Mouse (Mus musculus): ENCODE measurements around the gene Mgat3.
A peak's percentile ranks its signal among the peaks of the same experiment; 100 is the strongest.

The Mgat3 gene

DNA sequence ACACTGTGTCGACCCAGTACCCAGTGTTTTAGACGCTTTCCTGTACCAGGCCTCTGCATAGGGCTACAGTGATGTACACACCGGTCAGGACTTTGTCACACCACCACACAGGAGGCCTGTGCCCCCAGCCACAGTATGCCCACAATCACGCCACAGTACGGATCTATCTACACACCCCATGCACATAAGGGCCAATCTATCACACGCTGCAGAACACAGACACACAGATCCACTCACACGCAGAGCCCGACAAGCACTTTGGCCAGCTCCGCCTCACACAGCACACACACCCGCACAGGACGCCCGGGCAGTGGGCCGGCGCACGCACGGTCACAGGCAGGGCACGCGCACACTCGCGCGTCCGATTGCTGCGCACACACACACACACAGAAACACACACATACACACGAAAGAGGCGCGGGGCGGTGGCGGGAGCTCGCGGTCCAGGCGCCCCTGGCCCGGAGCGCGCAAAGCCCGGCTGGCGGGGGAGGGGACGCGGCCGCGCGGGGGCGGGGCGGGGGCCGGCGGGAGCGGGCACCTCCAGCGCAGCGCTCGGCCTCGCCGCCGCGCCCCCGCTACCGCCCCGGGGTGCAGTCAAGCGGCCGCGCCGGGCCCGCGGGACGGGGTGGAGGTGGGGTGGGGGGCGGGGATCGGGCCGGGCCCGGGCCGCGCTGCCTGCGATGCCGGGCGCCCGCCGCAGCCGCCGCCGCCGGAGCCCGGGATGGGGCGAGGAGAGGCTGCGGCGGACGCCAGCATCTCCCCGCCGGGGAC is at the start of gene Mgat3:
TSS of gene Mgat3 (plus strand) at position 721 of the 771 bp plus-strand sequence.
- DNase-seq: peak; percentile 78

DNA sequence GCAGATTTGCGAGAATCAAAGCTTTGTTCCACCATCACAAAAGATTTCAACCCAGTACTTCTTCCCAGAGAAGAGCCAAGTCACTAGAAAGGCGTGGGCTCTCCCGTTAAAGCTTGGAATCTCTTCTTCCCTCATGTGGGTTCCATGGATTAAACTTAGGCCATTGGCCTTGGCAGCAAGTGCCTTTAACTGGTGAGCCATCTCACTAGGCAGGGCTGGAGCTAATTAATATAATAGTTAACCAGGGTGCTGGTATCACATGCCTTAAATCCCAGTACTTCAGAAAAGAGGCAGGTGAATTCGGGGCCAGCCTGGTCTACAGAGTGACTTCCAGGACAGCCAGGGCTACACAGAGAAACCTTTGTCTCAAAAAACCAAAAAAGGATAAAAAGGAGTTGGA is 48.9 kb upstream of the Mgat3 start:
- DNase-seq: no peak

DNA sequence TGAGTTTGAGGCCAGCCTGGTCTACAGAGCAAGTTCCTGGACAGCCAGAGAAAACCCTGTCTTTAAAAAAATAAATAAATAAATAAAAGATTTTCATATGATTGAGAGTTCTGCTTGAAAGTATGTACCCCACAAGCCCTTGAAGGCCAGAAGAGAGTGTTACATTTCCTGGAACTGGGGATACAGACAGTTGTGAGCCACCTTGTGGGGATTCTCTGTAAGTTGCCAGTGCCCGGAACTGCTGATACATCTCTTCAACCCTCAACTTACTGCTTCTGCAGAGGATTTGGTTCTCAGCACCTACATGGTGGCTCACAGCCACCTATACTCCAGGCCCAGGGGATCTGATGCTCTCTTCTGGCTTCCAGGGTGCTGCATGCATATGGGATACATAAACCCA is 46.3 kb upstream of the Mgat3 start:
- DNase-seq: peak; percentile 12

DNA sequence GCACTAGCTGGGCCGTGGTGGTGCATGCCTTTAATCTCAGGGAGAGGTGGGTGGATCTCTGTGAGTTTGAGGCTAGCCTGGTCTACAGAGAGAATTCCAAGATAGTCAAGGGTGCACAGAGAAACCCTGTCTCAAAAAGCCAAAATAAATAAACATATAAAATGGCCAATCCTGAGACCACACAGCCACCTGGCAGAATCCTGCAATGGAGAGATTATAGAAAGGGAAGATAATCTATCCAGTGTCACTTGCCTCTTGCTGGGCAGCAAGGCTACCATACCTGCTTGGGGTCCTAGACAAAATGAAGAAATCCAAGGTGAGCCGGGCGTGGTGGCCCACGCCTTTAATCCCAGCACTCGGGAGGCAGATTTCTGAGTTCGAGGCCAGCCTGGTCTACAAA is 43.5 kb upstream of the Mgat3 start:
- DNase-seq: no peak

DNA sequence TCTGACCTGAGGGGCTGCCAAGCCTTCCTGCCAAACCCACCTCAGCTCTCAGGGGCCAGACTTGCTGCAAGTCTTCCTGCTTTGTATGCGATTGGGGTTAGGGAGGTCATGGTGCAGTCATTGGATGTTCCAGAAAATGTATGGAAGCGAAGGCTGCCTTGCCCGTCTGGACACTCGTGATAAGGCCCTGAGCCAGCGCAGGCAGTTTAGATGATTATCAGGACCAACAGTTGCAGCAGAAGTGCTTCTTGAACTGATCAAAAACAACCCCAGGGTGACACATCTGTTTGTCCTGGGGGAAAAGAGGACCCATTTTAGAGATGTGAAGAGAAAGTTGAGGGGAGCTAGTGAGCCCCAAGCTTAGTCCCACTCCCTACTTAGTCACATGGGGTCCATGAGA is 42.8 kb upstream of the Mgat3 start:
- DNase-seq: no peak

DNA sequence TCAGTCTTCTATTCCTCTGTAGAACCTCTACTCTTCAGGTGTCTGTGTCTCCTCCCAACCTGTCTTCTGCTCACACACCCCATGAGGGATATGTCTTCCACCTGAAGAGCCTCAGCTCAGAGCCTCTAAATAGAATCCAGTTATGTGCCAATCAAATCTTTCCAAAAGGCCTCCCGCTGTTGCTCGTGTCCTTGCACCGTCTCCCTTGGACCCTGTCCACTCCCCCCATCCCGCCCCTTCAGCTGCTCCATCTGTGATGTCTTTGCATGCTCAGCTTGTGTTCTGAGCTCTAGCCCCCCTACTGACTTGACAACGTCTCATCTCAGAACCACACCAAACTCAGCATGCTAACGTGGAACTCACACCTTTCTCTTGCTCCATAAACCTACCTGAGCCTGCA is 42.1 kb upstream of the Mgat3 start:
- no peak for DNase-seq

DNA sequence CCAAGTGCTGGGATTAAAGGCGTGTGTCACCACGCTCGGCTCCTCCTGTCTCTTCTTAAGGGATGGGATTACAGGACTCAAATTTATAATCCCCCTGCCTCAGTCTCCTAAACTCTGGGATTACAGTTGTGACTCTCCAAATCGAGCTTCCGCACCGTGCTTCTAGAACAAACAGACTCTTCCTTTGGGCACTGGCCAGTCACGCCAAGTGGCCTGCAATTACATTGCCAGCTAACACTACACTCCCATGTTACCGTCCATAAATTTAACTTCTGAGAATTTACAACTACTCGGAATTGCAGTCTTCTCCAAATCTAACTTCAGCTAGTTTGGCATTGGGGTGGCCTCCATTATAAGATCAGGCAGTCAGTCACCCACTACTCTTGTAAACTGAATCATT is 41.1 kb upstream of the Mgat3 start:
- no peak for DNase-seq

DNA sequence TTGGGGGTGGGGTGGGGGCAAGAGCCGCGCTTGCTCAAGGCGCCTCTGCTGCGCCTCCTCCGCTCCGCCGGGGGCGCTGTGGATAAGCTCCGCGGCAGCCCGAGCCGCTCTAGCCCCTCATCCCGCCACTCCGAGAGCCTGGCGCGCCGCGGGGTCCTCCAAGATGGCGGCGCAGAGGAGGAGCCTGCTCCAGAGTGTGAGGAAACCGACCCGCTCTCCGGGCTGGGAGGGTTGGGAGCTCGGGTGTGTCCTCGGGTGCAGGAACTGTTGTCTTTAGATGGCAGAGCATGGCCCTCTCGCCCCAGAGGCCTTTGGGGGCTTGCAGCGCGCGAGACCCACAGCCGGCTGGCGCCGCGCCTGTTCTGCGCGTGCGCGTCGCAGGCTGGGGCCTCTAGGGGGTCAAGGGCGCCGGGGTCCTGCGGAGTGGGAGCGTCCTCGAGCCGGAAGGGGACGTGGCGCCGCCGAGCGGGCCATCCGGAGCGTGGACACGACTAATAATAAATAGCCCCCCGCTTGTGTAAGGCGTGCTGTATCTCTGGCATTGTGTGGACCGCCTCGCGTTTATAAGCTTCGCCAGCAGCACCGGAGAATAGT is 40.4 kb upstream of the Mgat3 start, which contains the start of gene Tab1:
TSS of gene Tab1 (plus strand) at position 135 of the 594 bp plus-strand sequence.
- DNase-seq: peak; percentile 97

DNA sequence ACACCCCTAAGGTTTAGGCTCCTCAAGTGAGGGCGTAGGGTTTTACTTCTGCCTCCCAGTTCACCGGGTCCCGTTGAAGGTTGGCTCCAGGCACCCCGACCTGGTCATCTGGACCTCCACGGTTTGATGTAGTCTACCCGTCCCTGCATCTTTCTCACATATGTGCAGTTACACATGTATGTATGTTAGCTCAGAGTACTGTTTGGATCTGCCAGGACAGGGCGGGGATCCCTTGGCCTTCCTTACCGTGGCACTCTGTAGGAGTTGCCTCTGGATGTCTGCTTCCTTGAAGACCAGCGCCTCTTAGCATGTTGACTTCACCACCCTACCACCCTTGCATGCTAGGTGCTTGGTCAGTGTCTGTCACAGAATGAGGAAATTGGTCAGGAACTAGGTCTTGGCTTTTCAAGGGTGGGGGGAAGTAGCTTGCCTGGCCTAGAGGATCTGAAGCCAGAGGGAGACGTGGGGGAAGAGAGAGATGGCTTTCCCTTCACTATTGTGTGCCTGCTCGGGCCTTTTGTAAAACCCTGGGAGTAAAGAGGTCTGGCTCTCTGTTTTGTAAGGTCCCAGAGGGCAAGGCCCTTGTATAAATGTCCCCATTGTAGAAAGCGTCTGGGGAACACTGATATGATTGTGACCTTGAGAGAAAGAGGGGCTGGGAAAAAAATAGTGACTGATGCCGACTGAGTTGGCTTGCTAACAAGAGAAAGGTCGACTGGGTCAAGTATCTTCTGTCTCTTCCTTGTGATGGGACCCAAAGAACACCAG is 39.7 kb upstream of the Mgat3 start:
- peak; percentile 54 for DNase-seq

DNA sequence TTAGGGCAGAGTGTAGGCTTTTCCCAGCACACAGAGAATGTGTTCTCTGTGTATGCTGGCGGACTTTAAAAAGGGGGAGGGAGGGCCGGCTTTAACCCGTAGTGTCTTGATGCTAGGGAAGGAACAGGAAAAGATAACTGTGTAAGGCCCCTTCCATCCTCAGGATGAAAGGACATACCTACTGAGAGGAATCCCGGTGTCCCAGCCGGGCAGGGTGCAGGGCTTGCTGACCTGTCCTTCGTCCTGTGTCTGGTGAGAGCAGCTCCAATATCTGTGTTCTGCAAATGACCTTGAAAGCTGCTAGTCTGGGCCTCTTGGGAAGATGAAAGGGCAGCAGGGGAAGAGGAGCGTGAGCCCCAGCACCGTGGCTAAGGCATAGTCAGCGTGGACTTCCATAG is 39.1 kb upstream of the Mgat3 start:
- no peak for DNase-seq

DNA sequence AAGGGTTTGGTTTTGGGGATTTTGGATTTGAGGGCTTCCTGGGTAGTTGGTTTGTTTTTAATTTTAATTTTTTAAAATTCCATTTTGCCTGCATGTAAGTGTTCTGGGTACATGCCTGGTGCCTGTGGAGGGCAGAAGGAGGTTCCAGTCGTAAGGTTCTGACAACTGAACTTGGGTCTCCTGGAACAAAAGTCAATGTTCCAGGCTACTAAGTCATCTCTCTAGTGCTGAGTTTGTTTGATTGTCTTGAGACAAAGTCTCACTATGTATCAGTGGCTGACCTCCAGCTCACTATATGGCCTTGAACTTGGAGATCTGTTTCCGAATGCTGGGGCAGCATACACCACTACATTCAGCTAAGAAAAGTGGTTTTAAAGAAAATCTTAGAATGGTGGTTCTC is 38.0 kb upstream of the Mgat3 start:
- no peak for DNase-seq

DNA sequence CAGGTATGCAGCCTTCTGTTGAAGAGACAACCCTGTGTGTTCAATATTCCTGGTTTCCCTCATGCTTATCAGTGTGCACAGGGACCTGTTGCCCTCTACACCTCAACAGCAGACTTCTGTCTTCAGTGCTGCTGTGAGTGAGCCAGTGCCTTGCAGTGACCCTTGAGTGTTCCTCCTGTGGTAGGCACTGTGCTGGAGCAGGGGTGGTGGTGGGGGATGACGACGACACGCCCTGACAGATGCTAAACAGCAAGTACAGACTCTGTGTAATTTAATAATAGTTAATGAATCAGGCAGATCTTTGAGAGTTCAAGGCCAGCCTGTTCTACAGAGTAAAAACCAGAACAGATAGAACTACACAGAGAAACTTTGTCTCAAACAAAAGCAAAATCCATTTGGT is 36.9 kb upstream of the Mgat3 start:
- no peak for DNase-seq

DNA sequence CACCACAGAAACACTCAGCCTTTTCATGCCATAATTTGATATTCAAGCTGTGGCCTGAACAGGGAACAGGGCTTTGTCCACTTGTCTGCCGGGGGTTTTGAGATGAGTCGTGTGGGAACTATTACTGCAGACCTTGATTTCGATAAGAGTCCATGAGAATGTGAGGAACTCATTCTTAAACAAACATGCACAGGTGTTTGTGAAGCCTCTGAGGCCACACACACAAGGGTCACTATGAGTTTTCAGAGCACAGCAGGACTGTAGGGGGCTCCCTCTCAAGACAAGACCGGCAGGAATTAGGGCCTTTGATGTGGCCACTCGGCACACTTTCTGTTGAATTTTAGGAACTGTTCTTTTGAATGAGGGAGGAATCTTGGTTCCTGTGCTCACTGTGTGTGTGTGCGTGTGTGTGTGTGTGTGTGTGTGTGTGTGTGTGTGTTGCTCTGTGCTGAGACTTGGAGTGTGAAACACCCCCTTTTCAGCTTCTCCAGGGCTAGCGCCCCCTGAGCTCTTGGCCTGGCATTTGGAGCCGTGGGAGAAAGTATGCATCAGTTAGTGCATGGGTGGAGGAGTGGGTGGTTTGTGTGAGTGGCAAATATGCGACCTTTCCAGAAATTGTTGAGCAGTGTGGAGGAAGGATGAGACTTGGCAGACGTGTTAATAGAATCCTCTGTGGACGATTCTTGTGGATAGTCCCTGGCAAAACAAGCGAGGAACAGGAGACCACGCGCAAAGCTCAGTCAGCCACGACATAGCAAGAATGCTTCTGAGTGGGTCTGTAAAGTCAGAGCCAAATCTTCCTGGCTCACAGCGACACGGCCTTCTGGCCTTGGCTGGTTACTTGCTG is 35.4 kb upstream of the Mgat3 start:
- no peak for DNase-seq

DNA sequence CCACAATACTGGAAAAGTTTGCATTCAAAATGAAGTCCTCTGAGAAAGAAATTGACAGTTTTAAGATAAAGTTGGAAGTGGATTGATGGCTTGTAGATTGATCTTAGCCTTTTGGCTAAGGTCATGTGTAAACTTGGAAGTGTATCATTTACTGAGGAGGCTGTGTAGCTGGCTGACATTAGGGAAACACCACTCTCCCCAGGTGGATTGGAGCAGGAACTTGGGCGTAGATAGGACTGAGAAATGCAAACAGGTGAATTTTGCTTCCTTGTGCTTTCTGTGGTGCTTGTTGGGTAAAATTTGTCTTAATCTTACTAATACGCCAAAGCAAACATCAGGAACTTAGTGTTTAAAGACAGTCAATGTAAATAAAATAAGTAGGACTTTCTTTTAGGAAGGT is 33.2 kb upstream of the Mgat3 start:
- no peak for DNase-seq

DNA sequence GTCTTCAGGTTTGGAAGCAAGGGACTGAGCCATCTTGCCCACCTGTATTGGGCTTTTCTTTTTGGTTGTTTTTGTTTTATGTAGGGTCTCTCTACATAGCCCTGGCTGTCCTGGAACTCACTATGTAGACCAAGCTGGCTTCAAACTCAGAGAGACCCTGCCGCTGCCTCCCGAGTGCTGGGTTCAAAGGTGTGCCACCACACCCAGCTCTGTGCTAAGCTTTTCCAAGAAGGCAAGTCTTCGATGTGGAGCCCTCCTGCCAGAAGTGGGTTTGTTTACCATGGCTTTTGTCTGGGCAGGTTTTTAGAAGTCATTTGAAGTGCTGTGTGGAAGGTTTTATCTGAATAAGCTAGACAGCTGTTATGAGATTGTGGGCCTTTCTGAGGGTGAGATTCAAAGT is 32.6 kb upstream of the Mgat3 start:
- DNase-seq: no peak

DNA sequence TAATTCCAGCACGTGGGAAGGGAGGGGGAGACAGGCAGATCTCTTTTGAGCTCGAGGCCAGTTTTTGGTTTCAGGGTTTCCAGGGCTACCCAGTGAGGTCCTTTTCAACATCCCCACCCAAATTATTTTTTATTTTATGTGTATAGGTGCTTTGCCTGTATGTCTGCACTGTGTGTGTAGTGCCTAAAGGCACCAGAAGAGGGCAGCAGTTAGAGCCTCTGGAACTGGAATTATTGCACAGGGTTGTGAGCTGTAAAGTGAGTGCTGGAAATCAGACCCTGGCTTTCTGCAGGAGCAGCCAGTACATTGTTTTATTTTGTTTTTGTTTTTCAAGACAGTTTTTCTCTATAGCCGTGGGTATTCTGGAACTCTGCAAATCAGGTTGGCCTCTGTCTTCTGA is 31.4 kb upstream of the Mgat3 start:
- DNase-seq: no peak

DNA sequence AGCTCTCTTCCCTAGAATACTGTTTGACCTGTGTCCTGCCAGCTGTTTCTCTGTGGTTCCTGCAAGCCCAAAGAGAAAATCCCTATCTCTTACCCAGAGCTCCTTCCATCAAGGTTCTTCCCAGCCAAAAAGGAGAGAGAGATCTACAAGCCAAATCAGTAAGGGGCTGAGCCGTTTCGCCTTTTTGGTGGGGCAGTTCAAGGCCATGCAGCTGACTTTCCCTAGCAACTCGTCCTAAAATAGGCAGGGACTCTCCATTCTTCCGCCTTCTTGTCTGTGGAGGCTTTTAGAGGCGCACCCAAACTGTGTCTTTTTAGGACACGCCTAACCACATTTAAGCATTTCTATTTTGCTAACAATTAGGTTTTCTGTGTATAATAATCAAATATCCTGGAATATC is 29.8 kb upstream of the Mgat3 start:
- no peak for DNase-seq

DNA sequence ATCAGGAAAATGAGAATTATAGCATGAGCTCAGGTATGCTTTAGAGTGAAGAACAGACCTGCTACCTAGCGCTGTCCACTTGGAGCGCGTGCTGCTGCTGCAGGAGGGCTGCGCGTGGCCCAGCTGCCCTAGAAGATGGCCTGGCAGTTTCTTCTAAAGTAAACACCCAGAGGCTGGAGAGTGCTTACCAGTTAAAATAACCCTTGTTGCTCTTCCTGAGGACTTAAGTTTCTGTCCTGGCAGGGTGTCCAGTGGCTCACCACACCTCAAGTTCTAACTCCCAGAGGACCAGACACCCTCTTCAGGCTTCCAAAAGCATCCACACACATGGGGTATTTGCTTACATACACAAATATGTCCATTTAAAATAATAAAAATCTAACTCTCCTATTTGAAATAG is 28.1 kb upstream of the Mgat3 start:
- DNase-seq: no peak

DNA sequence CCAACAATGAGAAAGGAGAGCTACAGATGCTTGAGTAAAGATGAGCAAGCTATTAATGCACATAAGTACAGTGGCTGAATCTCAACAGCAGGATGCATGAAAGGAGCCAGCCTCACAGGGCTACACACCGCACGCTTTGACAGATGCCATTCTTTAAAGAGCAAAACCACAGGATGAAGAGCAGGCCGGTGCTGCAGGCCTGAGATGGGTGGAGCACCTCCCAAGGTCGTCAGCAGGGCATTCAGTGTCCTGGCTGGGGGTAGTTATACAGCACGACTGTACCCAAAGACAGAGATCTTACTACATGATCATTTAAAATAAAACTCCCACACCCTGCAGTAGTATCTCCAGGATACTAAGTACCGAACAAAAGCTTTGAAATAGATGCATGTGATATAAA is 27.4 kb upstream of the Mgat3 start:
- DNase-seq: no peak

DNA sequence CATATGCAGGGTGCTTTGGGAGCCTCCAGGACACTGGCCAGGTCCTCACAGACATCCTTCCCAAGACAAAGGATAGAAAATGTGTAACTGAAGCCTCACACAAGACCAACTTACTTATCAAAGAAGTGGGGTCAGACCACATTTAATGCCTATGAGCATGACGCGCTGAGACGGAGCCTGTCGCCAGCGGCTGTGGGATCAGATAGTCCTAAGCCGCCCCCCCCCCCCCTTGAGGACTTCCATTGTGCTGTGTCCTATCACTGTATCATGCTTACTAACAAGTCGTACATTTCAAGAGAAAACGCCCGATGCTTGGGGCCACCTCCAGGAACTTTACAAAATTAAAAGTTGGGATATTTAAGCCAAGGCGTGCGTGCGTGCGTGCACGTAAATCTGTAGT is 26.4 kb upstream of the Mgat3 start:
- no peak for DNase-seq

DNA sequence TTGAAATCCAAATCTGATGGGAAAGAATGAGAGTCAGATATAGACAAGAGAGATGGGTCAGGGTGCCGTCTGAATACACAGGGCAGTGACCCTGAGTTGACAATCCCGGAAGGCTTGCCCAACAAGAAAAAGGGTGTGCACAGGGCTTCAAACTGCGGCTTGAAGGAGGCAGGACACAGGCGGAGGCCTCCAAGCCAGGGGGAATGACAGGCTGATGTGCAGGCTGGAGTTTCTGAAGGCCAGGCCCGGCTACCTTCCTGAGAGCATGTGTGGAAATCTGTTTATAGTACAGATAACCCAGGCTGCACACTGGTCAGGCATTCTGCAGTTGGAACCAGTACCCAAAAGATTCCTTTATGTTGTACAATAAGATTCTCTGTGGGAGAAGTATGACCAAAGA is 26.0 kb upstream of the Mgat3 start:
- no peak for DNase-seq

DNA sequence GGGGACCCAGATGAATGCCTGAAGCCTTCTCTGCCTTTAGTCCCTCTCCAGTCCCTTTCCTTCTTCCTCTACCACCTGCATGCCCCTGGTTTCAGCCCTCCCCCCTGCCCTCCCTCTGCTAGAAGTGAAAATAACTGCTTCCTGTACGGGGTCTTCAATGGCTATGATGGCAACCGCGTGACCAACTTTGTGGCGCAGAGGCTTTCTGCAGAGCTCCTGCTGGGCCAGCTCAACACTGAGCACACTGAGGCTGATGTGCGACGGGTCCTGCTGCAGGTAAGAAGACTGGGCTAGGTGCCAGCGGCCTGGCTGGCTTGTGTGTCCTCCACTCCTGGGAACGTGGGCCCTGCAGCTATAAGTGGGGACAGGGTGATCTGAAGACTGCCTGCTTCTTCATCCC is 25.0 kb upstream of the Mgat3 start:
- DNase-seq: no peak

DNA sequence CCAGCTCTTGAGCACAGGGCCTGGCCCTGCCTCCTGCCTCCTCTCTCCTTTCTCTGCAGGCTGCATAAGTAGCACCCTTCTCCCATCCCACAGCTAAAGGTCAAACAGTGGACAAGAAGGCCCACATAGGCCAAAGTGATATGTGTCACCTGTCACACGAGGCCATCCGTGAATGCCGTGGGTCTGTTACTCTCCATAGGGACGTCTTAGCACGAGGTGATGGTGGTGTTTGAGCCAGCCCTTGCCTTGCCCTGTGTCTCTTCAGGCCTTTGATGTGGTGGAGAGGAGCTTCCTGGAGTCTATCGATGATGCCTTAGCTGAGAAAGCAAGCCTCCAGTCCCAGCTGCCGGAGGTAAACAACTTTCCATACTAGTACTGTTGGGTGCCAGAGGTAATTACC is 24.0 kb upstream of the Mgat3 start:
- no peak for DNase-seq

Data from embryo, embryonic 11 days (tissue).